9 mouse cellular contexts compared by ENCODE assay signal in the genomic region with DNA sequence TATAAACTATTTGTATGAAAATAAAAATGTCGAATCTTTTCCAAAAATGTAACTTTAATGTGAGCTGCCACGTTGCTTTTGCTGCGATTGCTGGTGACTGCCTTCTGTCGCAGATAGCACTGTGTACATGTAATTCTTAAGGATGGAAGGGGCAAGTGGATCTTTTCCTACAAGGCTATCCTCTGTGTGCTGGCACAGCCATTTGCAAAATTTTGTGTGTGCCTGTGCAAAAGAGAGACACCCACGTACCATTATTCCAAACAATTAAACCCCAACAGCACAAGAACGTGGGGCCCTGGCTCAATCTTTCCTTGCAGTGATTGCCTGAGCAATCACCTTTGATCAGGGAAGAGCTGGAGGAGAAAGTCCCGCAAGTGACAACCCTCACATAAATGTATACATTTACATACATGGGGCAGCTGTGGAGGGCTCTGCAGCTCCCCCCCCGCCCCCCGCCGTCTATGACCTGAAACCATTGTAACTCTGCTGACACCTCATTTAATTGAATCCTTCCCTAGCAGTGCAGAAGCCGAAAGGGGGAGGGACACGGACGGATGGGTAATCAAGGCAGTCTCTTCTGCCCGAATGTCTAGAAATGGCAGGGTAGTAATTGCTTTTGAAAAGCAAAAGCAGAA.
A peak's percentile ranks its signal among the peaks of the same experiment; 100 is the strongest.
DNase-seq lines count a peak whose midpoint lies in the region; ATAC-seq lines count a peak whose summit lies in the region.
"Had no signal": no experiment of that assay in that cellular context is flagged by ENCODE, and none has a peak within 500 bp of the region (broad histone marks: within the 10 kb centered on the region; RNA-seq: fewer than 3 reads in every experiment).

No protein-coding gene starts in this region.

- H3K4me3 ChIP-seq in embryonic facial prominence, embryonic 13.5 days: peak overlapping the region; percentile 33
- no peak overlapping the region for H3K4me3 ChIP-seq in intestine, embryonic 15.5 days (replicated peaks)
- 0 out of 2 replicates have a peak overlapping the region, but pooled peaks have one; percentile 23 for H3K4me3 ChIP-seq in neural tube, embryonic 15.5 days (replicated peaks)

- H3K27me3 ChIP-seq in embryonic facial prominence, embryonic 13.5 days: peaks cover 4% of the 10 kb centered on the region; the same call in 1 of the 2 replicates
- H3K27me3 ChIP-seq in intestine, embryonic 15.5 days (replicated peaks): no peaks in the 10 kb centered on the region
- no peaks in the 10 kb centered on the region for H3K27me3 ChIP-seq in neural tube, embryonic 15.5 days (replicated peaks)

- WGBS in embryonic facial prominence, embryonic 13.5 days: 17% methylated on average over 14 of the region's 14 CpGs
- WGBS in intestine, embryonic 15.5 days: 20% methylated on average over 14 of the region's 14 CpGs
- WGBS in neural tube, embryonic 15.5 days: 11% methylated on average over 14 of the region's 14 CpGs

- H3K9ac ChIP-seq in embryonic facial prominence, embryonic 13.5 days: peak overlapping the region; percentile 51
- no peak overlapping the region for H3K9ac ChIP-seq in intestine, embryonic 15.5 days
- peak overlapping the region; percentile 51; the same call in 1 of the 2 replicates for H3K9ac ChIP-seq in neural tube, embryonic 15.5 days (replicated peaks)

- DNase-seq in layer of hippocampus, postnatal 10 days (ENCODE audit: low spot score in 2 of 2): peak; percentile 17 to 32
- DNase-seq in layer of hippocampus, postnatal 14 days (ENCODE audit: low spot score in 2 of 2): no peak
- DNase-seq in spleen, adult 12 weeks (ENCODE audit: low spot score): no peak
- no peak for DNase-seq in yolk sac, embryonic 10.5 days (ENCODE audit: low spot score)
- no peak for DNase-seq in kidney, postnatal 14 days
- DNase-seq: lung, adult 2 months had no signal

- H3K4me1 ChIP-seq in embryonic facial prominence, embryonic 13.5 days: peaks cover 18% of the 10 kb centered on the region
- peaks cover 16% of the 10 kb centered on the region; the same call in 1 of the 2 replicates for H3K4me1 ChIP-seq in intestine, embryonic 15.5 days (replicated peaks)
- H3K4me1 ChIP-seq in neural tube, embryonic 15.5 days: peaks cover 39% of the 10 kb centered on the region

- H3K9me3 ChIP-seq in embryonic facial prominence, embryonic 13.5 days: no peaks in the 10 kb centered on the region
- H3K9me3 ChIP-seq in intestine, embryonic 15.5 days: no peaks in the 10 kb centered on the region
- no peaks in the 10 kb centered on the region for H3K9me3 ChIP-seq in neural tube, embryonic 15.5 days (replicated peaks)

- H3K36me3 ChIP-seq in embryonic facial prominence, embryonic 13.5 days: no peaks in the 10 kb centered on the region
- H3K36me3 ChIP-seq in intestine, embryonic 15.5 days: no peaks in the 10 kb centered on the region
- no peaks in the 10 kb centered on the region for H3K36me3 ChIP-seq in neural tube, embryonic 15.5 days

- ATAC-seq in embryonic facial prominence, embryonic 13.5 days (ENCODE audit: insufficient number of reproducible peaks, insufficient read depth, low FRiP score, low TSS enrichment, low read depth): no peak
- ATAC-seq in intestine, embryonic 15.5 days: no peak
- ATAC-seq in neural tube, embryonic 15.5 days (ENCODE audit: low FRiP score): peak; percentile 46

- peak overlapping the region; percentile 60 for H3K4me2 ChIP-seq in embryonic facial prominence, embryonic 13.5 days
- H3K4me2 ChIP-seq in intestine, embryonic 15.5 days (replicated peaks): peak overlapping the region; percentile 54
- H3K4me2 ChIP-seq in neural tube, embryonic 15.5 days: peak overlapping the region; percentile 59

- no peak overlapping the region for H3K27ac ChIP-seq in embryonic facial prominence, embryonic 13.5 days
- H3K27ac ChIP-seq in intestine, embryonic 15.5 days: no peak overlapping the region
- peak overlapping the region; percentile 91 for H3K27ac ChIP-seq in neural tube, embryonic 15.5 days (replicated peaks)

Comparison
In these comparisons a context has a peak if more than half of its experiments do, and no peak if none do; other contexts are left out.
1. DNase-seq: peak in layer of hippocampus, postnatal 10 days (2 of 2); none in layer of hippocampus, postnatal 14 days (0 of 2), spleen, adult 12 weeks (single experiment), yolk sac, embryonic 10.5 days (single experiment) and kidney, postnatal 14 days (single experiment).
2. Peak in every context shown above with its lines, with median percentiles within 50 percentile points of each other: H3K4me2 ChIP-seq.